ENCODE assay signal across 8 mouse cellular contexts in the genomic region with DNA sequence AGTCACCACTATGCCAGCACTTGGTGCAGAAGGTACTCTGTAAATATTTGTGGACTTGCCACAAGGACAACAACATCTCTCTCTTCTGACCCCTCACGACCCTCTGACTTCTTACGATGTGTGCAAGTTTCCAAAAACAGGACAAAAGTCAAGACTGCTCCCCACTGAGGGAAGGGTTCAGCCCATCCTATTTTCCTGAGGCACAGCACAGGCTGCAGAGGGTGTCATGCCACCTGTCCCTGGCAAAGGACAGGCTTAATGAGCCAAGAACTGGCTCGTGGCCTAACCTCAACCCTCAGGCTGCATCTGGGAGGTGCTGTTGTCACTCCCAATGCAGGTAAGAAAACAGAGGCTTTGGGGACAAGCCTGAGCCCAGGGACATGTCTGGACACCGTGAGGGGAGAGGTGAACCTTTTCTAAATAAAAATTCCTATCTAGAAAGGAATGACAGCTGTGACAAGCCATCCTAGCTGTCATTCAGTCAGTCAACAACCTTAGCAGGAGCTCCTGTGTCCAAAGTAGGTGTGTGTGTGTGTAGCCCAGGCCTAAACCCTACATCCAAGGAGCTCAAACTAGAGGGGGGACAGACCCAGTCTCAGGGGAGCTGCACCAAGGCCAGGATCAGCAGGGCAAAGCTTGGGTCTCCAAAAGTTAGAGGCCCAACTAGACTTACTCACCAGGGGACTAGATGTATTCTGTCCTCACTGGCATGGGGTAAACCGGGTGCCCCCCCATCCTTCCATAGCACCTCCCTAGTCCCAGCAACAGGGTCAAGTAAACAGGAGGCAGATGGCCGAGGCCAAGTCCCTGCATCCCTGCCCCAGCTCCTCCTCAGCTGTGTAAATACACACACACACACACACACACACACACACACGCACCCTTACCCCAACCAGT. TPM values are rescaled to one million over a fixed set of nuclear protein-coding genes. Genes with fewer than 3 reads are reported as not detected.
A peak's percentile ranks its signal among the peaks of the same experiment; 100 is the strongest.
DNase-seq lines count a peak whose midpoint lies in the region; ATAC-seq and TF ChIP-seq lines count a peak whose summit lies in the region.

No protein-coding gene starts in this region.

- no peak overlapping the region for H3K4me3 ChIP-seq in forebrain, embryonic 12.5 days (replicated peaks)
- H3K4me3 ChIP-seq in forebrain, postnatal 0 days (ENCODE audit: low read depth, low read length), result no peak overlapping the region
- no peak overlapping the region for H3K4me3 ChIP-seq in midbrain, embryonic 11.5 days (ENCODE audit: low read depth, low read length)
- no peak overlapping the region for H3K4me3 ChIP-seq in midbrain, embryonic 16.5 days (ENCODE audit: low read depth, low read length)
- no peak overlapping the region for H3K4me3 ChIP-seq in intestine, postnatal 0 days (ENCODE audit: low read depth, low read length)
- H3K4me3 ChIP-seq in small intestine, adult 2 months (ENCODE audit: low read depth, low read length), result peak overlapping the region; percentile 36

- ATAC-seq in forebrain, embryonic 12.5 days (ENCODE audit: low FRiP score), result no peak
- ATAC-seq in forebrain, postnatal 0 days, result no peak
- ATAC-seq in midbrain, embryonic 11.5 days (ENCODE audit: low FRiP score), result no peak
- ATAC-seq in midbrain, embryonic 16.5 days, result no peak
- ATAC-seq in intestine, postnatal 0 days, result no peak

- peaks cover 31% of the 10 kb centered on the region for H3K4me1 ChIP-seq in forebrain, embryonic 12.5 days
- 0 out of 2 replicates have a peak, but pooled peaks cover 5% of the 10 kb centered on the region for H3K4me1 ChIP-seq in forebrain, postnatal 0 days (ENCODE audit: insufficient read depth)
- H3K4me1 ChIP-seq in midbrain, embryonic 11.5 days (ENCODE audit: control insufficient read depth, insufficient read depth, low read length), result peaks cover 10% of the 10 kb centered on the region
- H3K4me1 ChIP-seq in midbrain, embryonic 16.5 days (ENCODE audit: control insufficient read depth, insufficient read depth, low read length), result peaks cover 17% of the 10 kb centered on the region
- H3K4me1 ChIP-seq in intestine, postnatal 0 days (replicated peaks; ENCODE audit: control insufficient read depth, insufficient read depth, low read length), result peaks cover 29% of the 10 kb centered on the region; the same call in 1 of the 2 replicates
- peaks cover 70% of the 10 kb centered on the region for H3K4me1 ChIP-seq in small intestine, adult 2 months (ENCODE audit: control insufficient read depth, insufficient read depth, insufficient read length, low read length)

- H3K27ac ChIP-seq in forebrain, embryonic 12.5 days, result no peak overlapping the region
- H3K27ac ChIP-seq in forebrain, postnatal 0 days (ENCODE audit: low read depth, low read length), result no peak overlapping the region
- H3K27ac ChIP-seq in midbrain, embryonic 11.5 days (ENCODE audit: low read depth, low read length), result no peak overlapping the region
- H3K27ac ChIP-seq in midbrain, embryonic 16.5 days (ENCODE audit: low read length), result no peak overlapping the region
- H3K27ac ChIP-seq in intestine, postnatal 0 days (ENCODE audit: low read depth, low read length), result no peak overlapping the region
- H3K27ac ChIP-seq in small intestine, adult 2 months (ENCODE audit: insufficient read depth, low read depth, low read length), result peak overlapping the region; percentile 42; the same call in 1 of the 2 replicates

- no peak for TF ChIP-seq POLR2A in small intestine, adult 2 months (IDR thresholded peaks at IDR 0.05; ENCODE audit: low read depth, low read length)

- H3K36me3 ChIP-seq in forebrain, embryonic 12.5 days (replicated peaks), result peaks cover 6% of the 10 kb centered on the region; the same call in 1 of the 2 replicates
- no peaks in the 10 kb centered on the region for H3K36me3 ChIP-seq in forebrain, postnatal 0 days (ENCODE audit: insufficient read depth)
- H3K36me3 ChIP-seq in midbrain, embryonic 11.5 days (ENCODE audit: control insufficient read depth, insufficient read depth, low read length), result no peaks in the 10 kb centered on the region
- 0 out of 2 replicates have a peak, but pooled peaks cover 3% of the 10 kb centered on the region for H3K36me3 ChIP-seq in midbrain, embryonic 16.5 days (ENCODE audit: control insufficient read depth, insufficient read depth, low read length)
- H3K36me3 ChIP-seq in intestine, postnatal 0 days (ENCODE audit: control insufficient read depth, insufficient read depth), result peaks cover 5% of the 10 kb centered on the region; the same call in 1 of the 2 replicates
- H3K36me3 ChIP-seq in small intestine, adult 2 months (ENCODE audit: control insufficient read depth, insufficient read depth, low read length), result 0 out of 2 replicates have a peak, but pooled peaks cover 9% of the 10 kb centered on the region

- no peak for TF ChIP-seq CTCF in forebrain, postnatal 0 days (IDR thresholded peaks at IDR 0.05; ENCODE audit: low read depth)
- no peak for TF ChIP-seq CTCF in intestine, postnatal 0 days (IDR thresholded peaks at IDR 0.05; ENCODE audit: low read depth)
- TF ChIP-seq CTCF in small intestine, adult 2 months (IDR thresholded peaks at IDR 0.05; ENCODE audit: extremely low read depth, insufficient read length, insufficient replicate concordance, low read depth, low read length), result no peak

- H3K27me3 ChIP-seq in forebrain, embryonic 12.5 days, result no peaks in the 10 kb centered on the region
- H3K27me3 ChIP-seq in forebrain, postnatal 0 days (ENCODE audit: insufficient read depth, low read length), result no peaks in the 10 kb centered on the region
- H3K27me3 ChIP-seq in midbrain, embryonic 11.5 days (ENCODE audit: control insufficient read depth, insufficient read depth, low read length), result no peaks in the 10 kb centered on the region
- no peaks in the 10 kb centered on the region for H3K27me3 ChIP-seq in midbrain, embryonic 16.5 days (ENCODE audit: control insufficient read depth, insufficient read depth, low read depth, low read length)
- H3K27me3 ChIP-seq in intestine, postnatal 0 days (replicated peaks; ENCODE audit: control insufficient read depth, insufficient read depth, low read length), result no peaks in the 10 kb centered on the region
- H3K27me3 ChIP-seq in small intestine, adult 2 months (ENCODE audit: control insufficient read depth, insufficient read depth, low read length), result no peaks in the 10 kb centered on the region

- WGBS in forebrain, embryonic 12.5 days, result 80% methylated on average over 7 of the region's 7 CpGs
- WGBS in forebrain, postnatal 0 days, result 81% methylated on average over 7 of the region's 7 CpGs
- WGBS in midbrain, embryonic 11.5 days, result 78% methylated on average over 7 of the region's 7 CpGs
- WGBS in midbrain, embryonic 16.5 days, result 75% methylated on average over 7 of the region's 7 CpGs
- 62% methylated on average over 7 of the region's 7 CpGs for WGBS in intestine, postnatal 0 days
- WGBS in small intestine, adult 2 months, result 33% methylated on average over 7 of the region's 7 CpGs

- no peak for DNase-seq in forebrain, postnatal 0 days
- peak; percentile 49 for DNase-seq in midbrain, embryonic 11.5 days (ENCODE audit: low spot score, missing footprints)
- DNase-seq in adipocyte (ENCODE audit: low spot score), result no peak
- DNase-seq in layer of hippocampus, adult 9-10 months (ENCODE audit: low spot score), result no peak

- no peak overlapping the region; the same call in 1 of the 2 replicates for H3K4me2 ChIP-seq in forebrain, embryonic 12.5 days
- H3K4me2 ChIP-seq in forebrain, postnatal 0 days (ENCODE audit: low read depth), result no peak overlapping the region
- no peak overlapping the region for H3K4me2 ChIP-seq in midbrain, embryonic 11.5 days
- H3K4me2 ChIP-seq in midbrain, embryonic 16.5 days (ENCODE audit: low read length), result no peak overlapping the region
- peak overlapping the region; percentile 99 for H3K4me2 ChIP-seq in intestine, postnatal 0 days (replicated peaks; ENCODE audit: low read depth)

- no peaks in the 10 kb centered on the region for H3K9me3 ChIP-seq in forebrain, embryonic 12.5 days
- H3K9me3 ChIP-seq in forebrain, postnatal 0 days (ENCODE audit: low read length), result no peaks in the 10 kb centered on the region
- no peaks in the 10 kb centered on the region for H3K9me3 ChIP-seq in midbrain, embryonic 11.5 days (ENCODE audit: control insufficient read depth, low read length)
- no peaks in the 10 kb centered on the region for H3K9me3 ChIP-seq in midbrain, embryonic 16.5 days (replicated peaks; ENCODE audit: control insufficient read depth, low read length, poor library complexity, severe bottlenecking)
- no peaks in the 10 kb centered on the region for H3K9me3 ChIP-seq in intestine, postnatal 0 days (ENCODE audit: control insufficient read depth)

- peak overlapping the region; percentile 12; the same call in 1 of the 2 replicates for H3K9ac ChIP-seq in forebrain, embryonic 12.5 days
- H3K9ac ChIP-seq in forebrain, postnatal 0 days, result no peak overlapping the region
- no peak overlapping the region for H3K9ac ChIP-seq in midbrain, embryonic 11.5 days (ENCODE audit: low read length)
- no peak overlapping the region for H3K9ac ChIP-seq in midbrain, embryonic 16.5 days (ENCODE audit: low read depth, low read length)
- no peak overlapping the region for H3K9ac ChIP-seq in intestine, postnatal 0 days (ENCODE audit: low read depth, low read length)

RNA-seq across cellular contexts. Expression of gene Cyb5r3, which starts 3.3 kb away (rescaled TPM):
- polyA plus RNA-seq in forebrain, embryonic 12.5 days (2016; fragmentation: Nextera tagmentation; extraction: Ambion mirVana), result 125 and 140 TPM in 2 replicates
- total RNA-seq in forebrain, postnatal 0 days (2014; rRNA removed), result 81.2 and 92.5 TPM in 2 replicates
- polyA plus RNA-seq in forebrain, postnatal 0 days (2015; fragmentation: Nextera tagmentation; extraction: Ambion mirVana), result 88.3 and 149 TPM in 2 replicates
- 156 and 161 TPM in 2 replicates for polyA plus RNA-seq in midbrain, embryonic 11.5 days (2014; fragmentation: Nextera tagmentation; extraction: Ambion mirVana)
- polyA plus RNA-seq in midbrain, embryonic 16.5 days (2015; fragmentation: Nextera tagmentation; extraction: Ambion mirVana), result 107 and 121 TPM in 2 replicates
- polyA plus RNA-seq in intestine, postnatal 0 days (2015; fragmentation: Nextera tagmentation; extraction: Ambion mirVana), result 117 and 126 TPM in 2 replicates
- polyA plus RNA-seq in small intestine, adult 2 months (2012; rRNA removed), result 426 and 624 TPM in 2 replicates

RNA-seq across cellular contexts. Expression of gene Poldip3, which starts 19.9 kb away (rescaled TPM):
- 173 and 177 TPM in 2 replicates for polyA plus RNA-seq in forebrain, embryonic 12.5 days (2016; fragmentation: Nextera tagmentation; extraction: Ambion mirVana)
- total RNA-seq in forebrain, postnatal 0 days (2014; rRNA removed), result 86.6 and 100 TPM in 2 replicates
- polyA plus RNA-seq in forebrain, postnatal 0 days (2015; fragmentation: Nextera tagmentation; extraction: Ambion mirVana), result 95.9 and 103 TPM in 2 replicates
- polyA plus RNA-seq in midbrain, embryonic 11.5 days (2014; fragmentation: Nextera tagmentation; extraction: Ambion mirVana), result 167 and 173 TPM in 2 replicates
- polyA plus RNA-seq in midbrain, embryonic 16.5 days (2015; fragmentation: Nextera tagmentation; extraction: Ambion mirVana), result 140 and 145 TPM in 2 replicates
- polyA plus RNA-seq in intestine, postnatal 0 days (2015; fragmentation: Nextera tagmentation; extraction: Ambion mirVana), result 49.8 and 51.6 TPM in 2 replicates
- 24.5 and 46.7 TPM in 2 replicates for polyA plus RNA-seq in small intestine, adult 2 months (2012; rRNA removed)

RNA-seq across cellular contexts. Expression of gene Rrp7a, which starts 46.5 kb away (rescaled TPM):
- 64.8 and 65.9 TPM in 2 replicates for polyA plus RNA-seq in forebrain, embryonic 12.5 days (2016; fragmentation: Nextera tagmentation; extraction: Ambion mirVana)
- total RNA-seq in forebrain, postnatal 0 days (2014; rRNA removed), result 104 and 122 TPM in 2 replicates
- polyA plus RNA-seq in forebrain, postnatal 0 days (2015; fragmentation: Nextera tagmentation; extraction: Ambion mirVana), result 89.5 and 94.9 TPM in 2 replicates
- polyA plus RNA-seq in midbrain, embryonic 11.5 days (2014; fragmentation: Nextera tagmentation; extraction: Ambion mirVana), result 70.5 and 79.6 TPM in 2 replicates
- polyA plus RNA-seq in midbrain, embryonic 16.5 days (2015; fragmentation: Nextera tagmentation; extraction: Ambion mirVana), result 90.6 and 93.0 TPM in 2 replicates
- 32.1 and 32.7 TPM in 2 replicates for polyA plus RNA-seq in intestine, postnatal 0 days (2015; fragmentation: Nextera tagmentation; extraction: Ambion mirVana)
- 33.1 and 72.4 TPM in 2 replicates for polyA plus RNA-seq in small intestine, adult 2 months (2012; rRNA removed)
